Mouse (Mus musculus) embryonic facial prominence, embryonic 12.5 days (tissue): ENCODE results near the gene Enah. TPM values are rescaled to one million over a fixed set of nuclear protein-coding genes. Genes with fewer than 3 reads are reported as not detected.
A peak's percentile ranks its signal among the peaks of the same experiment; 100 is the strongest.

Source experiments
- ATAC-seq: fragments of 200-750 bp; cut with Nextera tagmentation; 2 replicates; pipeline ENCODE4 v1.8.0; 2017; ENCODE audit not compliant: insufficient number of reproducible peaks, insufficient read depth, low FRiP score, low TSS enrichment
- H3K27ac ChIP-seq: fragments of 300-500 bp; sonication (generic); 2 replicates; pipeline ENCODE4 v1.5.1; 2016; ENCODE audit warnings: mild to moderate bottlenecking
- H3K27me3 ChIP-seq: fragments of 300-500 bp; sonication (generic); 2 replicates; pipeline ENCODE4 v1.6.1; 2016; ENCODE audit warnings: mild to moderate bottlenecking, moderate library complexity
- H3K36me3 ChIP-seq: fragments of 300-500 bp; sonication (generic); 2 replicates; pipeline ENCODE4 v1.6.1; 2016; ENCODE audit warnings: mild to moderate bottlenecking
- H3K4me1 ChIP-seq: fragments of 300-500 bp; sonication (generic); 2 replicates; pipeline ENCODE4 v1.6.1; 2016
- H3K4me2 ChIP-seq: fragments of 300-500 bp; sonication (generic); replicated peaks from 2 replicates; pipeline ENCODE4 v1.6.1; 2016; ENCODE audit warnings: mild to moderate bottlenecking, moderate library complexity
- H3K4me3 ChIP-seq: fragments of 300-500 bp; sonication (generic); 2 replicates; pipeline ENCODE4 v1.5.1; 2016; ENCODE audit warnings: mild to moderate bottlenecking
- H3K9ac ChIP-seq: fragments of 300-500 bp; sonication (generic); 2 replicates; pipeline ENCODE4 v1.6.1; 2016; ENCODE audit warnings: mild to moderate bottlenecking, moderate library complexity
- H3K9me3 ChIP-seq: fragments of 300-500 bp; sonication (generic); 2 replicates; pipeline ENCODE4 v1.6.1; 2016; ENCODE audit warnings: mild to moderate bottlenecking, moderate library complexity
- WGBS: fragments of 180-500 bp; shearing (Covaris S2); methylation state at CpG from one replicate; pipeline ENCODE4 v1.1.7; 2016; 5-methylcytosine and 5-hydroxymethylcytosine counted together
- polyA plus RNA-seq: library from polyadenylated mRNA; unstranded; fragments of >200 nt; fragmentation: Nextera tagmentation; extraction: Ambion mirVana; gene quantifications from 2 replicates; pipeline ENCODE4 v1.2.1, GENCODE M21; 2016

Enah gene
- polyA plus RNA-seq, 1 experiment from 2014 or later: 36.5 TPM

DNA sequence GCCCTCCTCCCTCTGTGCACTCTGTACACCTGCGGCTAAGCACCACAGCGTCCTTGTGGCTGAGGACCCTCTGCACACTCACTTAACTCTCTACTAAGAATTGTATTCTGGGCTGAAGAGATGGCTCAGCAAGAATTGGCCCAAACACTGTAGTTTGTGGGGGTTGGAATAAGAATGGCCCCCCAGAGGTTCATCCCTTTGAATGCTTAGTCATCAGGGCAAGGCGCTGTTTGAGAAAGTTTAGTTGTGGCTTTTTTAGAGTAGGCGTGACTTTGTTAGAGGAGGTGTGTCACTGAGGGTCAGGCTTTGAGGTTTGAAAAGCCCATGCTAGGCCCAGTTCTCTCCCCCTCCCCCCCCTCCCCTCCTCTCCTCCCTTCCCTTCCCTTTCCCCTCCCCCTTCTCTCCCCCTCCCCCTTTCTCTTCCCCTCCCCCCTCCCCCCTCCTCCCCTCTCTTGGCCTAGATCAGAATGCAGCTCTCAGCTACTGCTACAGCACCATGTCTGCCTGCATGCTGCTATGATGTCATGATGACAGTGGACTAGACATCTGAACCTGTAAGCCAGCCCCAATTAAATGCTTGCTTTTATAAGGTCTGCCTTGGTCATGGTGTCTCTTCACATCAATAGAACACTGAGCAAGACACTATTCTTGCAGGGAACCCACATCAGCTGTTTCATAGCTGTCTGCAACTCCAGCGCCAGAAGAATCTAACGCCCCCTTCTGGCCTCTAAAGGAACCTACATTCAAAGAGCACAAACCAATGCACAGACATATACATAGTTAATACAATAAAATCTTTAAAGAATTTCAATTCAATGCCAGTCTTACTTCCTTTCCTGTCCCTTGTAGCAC is 153.1 kb downstream of the Enah start:
- WGBS: 81% methylated on average over 6 of the region's 6 CpGs
- Histone ChIP-seq H3K4me1 (no peaks in the 10 kb centered on the region), H3K27ac (no peak overlapping the region), H3K36me3 (no peaks in the 10 kb centered on the region), H3K9me3 (no peaks in the 10 kb centered on the region), H3K4me2 (no peak overlapping the region), H3K4me3 (no peak overlapping the region), H3K27me3 (no peaks in the 10 kb centered on the region), H3K9ac (no peak overlapping the region)
- ATAC-seq: no peak

DNA sequence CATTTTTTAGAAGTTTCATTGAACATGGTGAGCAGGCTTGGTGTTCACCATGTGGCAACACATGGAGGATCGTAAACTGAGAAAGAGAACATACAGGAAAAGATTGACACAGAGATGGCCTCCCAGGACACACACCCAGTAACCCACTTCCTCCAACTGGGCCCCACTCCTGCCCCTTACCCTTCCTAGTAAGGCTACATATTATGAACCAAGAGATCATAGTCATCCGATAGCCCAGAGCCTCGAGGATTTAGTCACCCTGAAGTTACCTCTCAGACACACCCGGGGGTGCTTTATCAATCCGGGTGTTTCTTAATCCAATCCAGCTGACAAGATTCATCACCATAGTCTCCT is 153.9 kb downstream of the Enah start:
- no peak overlapping the region for H3K4me2 ChIP-seq
- no peaks in the 10 kb centered on the region for H3K4me1 ChIP-seq
- H3K36me3 ChIP-seq: no peaks in the 10 kb centered on the region
- H3K4me3 ChIP-seq: no peak overlapping the region
- no peak overlapping the region for H3K27ac ChIP-seq
- H3K9me3 ChIP-seq: no peaks in the 10 kb centered on the region
- 72% methylated on average over 5 of the region's 5 CpGs for WGBS
- no peaks in the 10 kb centered on the region for H3K27me3 ChIP-seq
- no peak overlapping the region for H3K9ac ChIP-seq
- ATAC-seq: no peak

DNA sequence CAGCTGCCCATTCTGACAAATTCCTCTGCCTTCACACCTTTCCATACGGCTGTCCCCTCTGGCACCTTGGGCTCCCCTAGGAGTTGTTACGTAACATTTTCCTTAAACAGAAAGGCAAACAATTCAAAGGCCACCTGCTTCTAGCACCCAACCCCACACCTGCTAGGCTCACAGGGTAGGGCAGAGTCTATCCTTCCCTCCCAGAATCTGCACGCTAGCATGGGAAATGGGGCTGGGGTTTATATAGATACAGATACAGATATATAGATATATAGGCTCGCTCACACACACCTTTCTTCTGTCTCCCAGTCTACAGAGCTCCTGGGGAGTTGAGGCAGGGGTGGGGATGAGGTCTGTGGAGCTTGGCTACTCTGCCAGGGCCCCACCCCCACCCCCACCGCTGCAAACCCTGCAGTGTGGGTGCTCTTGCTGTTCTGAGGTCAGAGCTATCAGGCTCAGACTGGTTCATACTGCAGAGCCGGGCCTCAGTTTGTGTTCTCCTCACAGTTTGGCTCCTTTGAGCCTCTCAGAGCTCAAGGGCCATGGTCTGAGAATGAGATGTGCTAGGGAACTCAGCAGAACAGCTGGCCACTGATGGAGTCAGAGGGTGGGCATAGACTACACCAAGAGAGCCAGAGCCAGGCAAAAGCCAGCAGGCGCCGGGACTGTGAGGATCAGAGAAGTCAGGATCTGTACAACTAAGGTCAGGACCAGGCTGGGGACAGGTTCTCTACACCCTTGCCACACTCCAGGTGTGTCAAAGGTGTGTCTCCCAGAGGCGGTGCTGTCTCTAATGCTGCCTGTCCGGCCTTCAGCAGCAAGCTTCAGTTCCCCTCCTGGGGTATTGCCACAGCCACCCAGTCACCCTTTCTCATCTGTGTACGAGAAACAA is 154.6 kb downstream of the Enah start:
- H3K36me3 ChIP-seq: no peaks in the 10 kb centered on the region
- peaks cover 4% of the 10 kb centered on the region; the same call in 1 of the 2 replicates for H3K4me1 ChIP-seq
- no peaks in the 10 kb centered on the region for H3K27me3 ChIP-seq
- ATAC-seq: no peak
- H3K9me3 ChIP-seq: no peaks in the 10 kb centered on the region
- 74% methylated on average over 11 of the region's 11 CpGs for WGBS
- H3K4me3 ChIP-seq: no peak overlapping the region
- H3K27ac ChIP-seq: no peak overlapping the region
- H3K9ac ChIP-seq: no peak overlapping the region
- no peak overlapping the region for H3K4me2 ChIP-seq

GRCm38 (mm10) chr1:181863431-181863830 is 156.4 kb downstream of the Enah start:
- Histone ChIP-seq H3K9me3 (no peaks in the 10 kb centered on the region), H3K27me3 (no peaks in the 10 kb centered on the region), H3K4me2 (no peak overlapping the region), H3K4me3 (no peak overlapping the region), H3K27ac (no peak overlapping the region), H3K36me3 (no peaks in the 10 kb centered on the region), H3K9ac (no peak overlapping the region), H3K4me1 (peaks cover 4% of the 10 kb centered on the region; the same call in 1 of the 2 replicates)
- ATAC-seq: no peak
- WGBS: 37% methylated on average over 8 of the region's 8 CpGs

GRCm38 (mm10) chr1:181862676-181863374 is 157.0 kb downstream of the Enah start:
- Histone ChIP-seq H3K27me3 (no peaks in the 10 kb centered on the region), H3K4me2 (no peak overlapping the region), H3K36me3 (no peaks in the 10 kb centered on the region), H3K4me3 (no peak overlapping the region), H3K9ac (no peak overlapping the region), H3K4me1 (peaks cover 4% of the 10 kb centered on the region; the same call in 1 of the 2 replicates), H3K27ac (no peak overlapping the region), H3K9me3 (no peaks in the 10 kb centered on the region)
- WGBS: 59% methylated on average over 16 of the region's 16 CpGs
- no peak for ATAC-seq

- 78% methylated on average over 2 of the region's 2 CpGs for WGBS
- H3K9ac ChIP-seq: no peak overlapping the region
Measured at GRCm38 (mm10) chr1:181861181-181861902, 158.4 kb downstream of the Enah start.

DNA sequence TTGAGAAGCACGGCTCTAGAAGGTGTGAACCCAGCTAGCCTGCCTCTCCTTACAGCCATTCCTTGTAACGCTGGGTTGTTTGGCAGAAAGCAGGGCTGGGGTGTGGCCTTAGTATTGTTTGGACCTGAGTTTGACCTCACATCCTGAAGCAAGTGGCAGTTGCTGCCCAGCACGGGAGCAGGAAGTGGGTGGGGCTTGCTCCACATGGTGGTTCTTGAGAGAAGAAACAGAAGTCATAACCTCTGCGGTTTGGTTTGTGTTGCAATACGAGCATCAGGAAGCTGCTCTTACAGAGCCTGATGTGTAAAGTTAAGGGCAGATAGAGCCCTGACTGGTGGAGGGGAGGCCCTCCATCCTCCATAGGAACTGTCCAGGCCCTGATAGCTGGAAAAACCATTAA is 159.1 kb downstream of the Enah start:
- Histone ChIP-seq H3K27ac (0 out of 2 replicates have a peak overlapping the region, but pooled peaks have one; percentile 11), H3K9ac (no peak overlapping the region), H3K36me3 (no peaks in the 10 kb centered on the region), H3K9me3 (no peaks in the 10 kb centered on the region), H3K27me3 (no peaks in the 10 kb centered on the region), H3K4me3 (no peak overlapping the region), H3K4me2 (no peak overlapping the region), H3K4me1 (peaks cover 4% of the 10 kb centered on the region; the same call in 1 of the 2 replicates)
- no peak for ATAC-seq
- WGBS: 17% methylated on average over 5 of the region's 5 CpGs

More at GRCm38 (mm10) chr1:181861181-181861902, 158.4 kb downstream of the Enah start:
- H3K4me2 ChIP-seq: no peak overlapping the region
- H3K4me3 ChIP-seq: no peak overlapping the region
- no peaks in the 10 kb centered on the region for H3K36me3 ChIP-seq
- no peak for ATAC-seq
- no peak overlapping the region for H3K27ac ChIP-seq
- peaks cover 4% of the 10 kb centered on the region; the same call in 1 of the 2 replicates for H3K4me1 ChIP-seq
- H3K9me3 ChIP-seq: no peaks in the 10 kb centered on the region
- H3K27me3 ChIP-seq: no peaks in the 10 kb centered on the region

DNA sequence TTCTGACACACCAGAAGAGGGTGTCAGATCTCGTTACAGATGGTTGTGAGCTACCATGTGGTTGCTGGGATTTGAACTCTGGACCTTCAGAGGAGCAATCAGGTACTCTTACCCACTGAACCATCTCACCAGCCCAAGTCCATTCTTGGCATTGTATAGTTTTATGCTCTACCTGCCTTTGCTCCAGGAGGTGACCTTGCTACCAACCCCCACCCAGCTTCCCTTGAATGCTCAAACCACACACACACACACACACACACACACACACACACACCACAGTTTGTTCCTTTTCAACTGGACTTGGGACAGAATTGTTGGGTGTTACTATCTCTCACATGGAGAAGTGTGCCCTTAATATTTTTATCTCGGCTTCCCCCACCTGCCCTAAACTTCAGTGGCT is 163.5 kb downstream of the Enah start:
- no peak overlapping the region for H3K4me2 ChIP-seq
- no peak overlapping the region for H3K9ac ChIP-seq
- no peaks in the 10 kb centered on the region for H3K27me3 ChIP-seq
- WGBS: 90% methylated on average over 2 of the region's 2 CpGs
- H3K36me3 ChIP-seq: no peaks in the 10 kb centered on the region
- H3K4me1 ChIP-seq: peaks cover 12% of the 10 kb centered on the region
- H3K9me3 ChIP-seq: no peaks in the 10 kb centered on the region
- H3K27ac ChIP-seq: no peak overlapping the region
- no peak overlapping the region for H3K4me3 ChIP-seq
- no peak for ATAC-seq

DNA sequence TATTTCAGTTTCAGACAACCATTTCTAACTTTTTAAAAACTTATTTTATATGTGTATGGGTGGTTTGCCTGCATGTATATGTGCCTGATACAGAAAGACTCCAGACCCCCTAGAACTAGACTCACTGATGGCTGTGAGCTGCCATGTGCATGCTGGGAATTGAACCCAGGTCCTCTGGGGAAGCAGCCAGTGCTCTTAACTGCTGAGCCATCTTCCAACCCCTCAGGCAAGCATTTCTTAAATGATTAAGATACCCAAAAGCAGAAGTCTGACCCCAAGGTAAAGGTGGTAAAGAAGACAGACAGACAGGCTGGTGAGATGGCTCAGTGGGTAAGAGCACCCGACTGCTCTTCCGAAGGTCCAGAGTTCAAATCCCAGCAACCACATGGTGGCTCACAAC is 165.0 kb downstream of the Enah start:
- Histone ChIP-seq H3K4me1 (peaks cover 8% of the 10 kb centered on the region), H3K27me3 (no peaks in the 10 kb centered on the region), H3K9ac (no peak overlapping the region), H3K4me3 (no peak overlapping the region), H3K36me3 (no peaks in the 10 kb centered on the region), H3K27ac (no peak overlapping the region), H3K4me2 (no peak overlapping the region), H3K9me3 (no peaks in the 10 kb centered on the region)
- WGBS: 96% methylated on average over 2 of the region's 2 CpGs
- no peak for ATAC-seq

- Histone ChIP-seq H3K27ac (no peak overlapping the region), H3K9ac (no peak overlapping the region), H3K4me3 (no peak overlapping the region)
Measured at GRCm38 (mm10) chr1:181853081-181853736, 166.6 kb downstream of the Enah start.

More at GRCm38 (mm10) chr1:181853081-181853736, 166.6 kb downstream of the Enah start:
- Histone ChIP-seq H3K9me3 (no peaks in the 10 kb centered on the region), H3K36me3 (no peaks in the 10 kb centered on the region), H3K4me2 (peak overlapping the region; percentile 40), H3K27me3 (no peaks in the 10 kb centered on the region), H3K4me1 (peaks cover 8% of the 10 kb centered on the region)
- ATAC-seq: 0 out of 2 replicates have a peak, but pooled peaks have one; percentile 64
- 6% methylated on average over 18 of the region's 21 CpGs for WGBS
